ENCODE assay signal across 7 mouse cellular contexts in genomic region chr11:88551034-88551433, GRCm38 (mm10).
DNase-seq lines count a peak whose midpoint lies in the region; ATAC-seq and TF ChIP-seq lines count a peak whose summit lies in the region.

No protein-coding gene starts in this region.

- DNase-seq in adrenal gland, postnatal 25 days, result peak; percentile 55
- peak; percentile 37 for DNase-seq in gastrocnemius, postnatal 10 days
- peak; percentile 52 for DNase-seq in neural tube, embryonic 11.5 days (ENCODE audit: low spot score)
- peak; percentile 76 for DNase-seq in thymus, postnatal 14 days

- no peak for TF ChIP-seq POLR2A in ES-Bruce4 (IDR thresholded peaks at IDR 0.05; ENCODE audit: insufficient read depth, low read length)

- no peaks in the 10 kb centered on the region for H3K9me3 ChIP-seq in ES-Bruce4 (replicated peaks; ENCODE audit: control insufficient read depth, insufficient read depth, low read length, poor library complexity, severe bottlenecking)
- H3K9me3 ChIP-seq in intestine, embryonic 16.5 days (ENCODE audit: control insufficient read depth, low read length), result no peaks in the 10 kb centered on the region
- no peaks in the 10 kb centered on the region for H3K9me3 ChIP-seq in liver, embryonic 12.5 days (replicated peaks)
- H3K9me3 ChIP-seq in neural tube, embryonic 11.5 days (ENCODE audit: control insufficient read depth, low read length), result no peaks in the 10 kb centered on the region

- no peak for TF ChIP-seq CTCF in ES-Bruce4 (IDR thresholded peaks at IDR 0.05; ENCODE audit: low read depth, low read length)

- no peak for TF ChIP-seq EP300 in ES-Bruce4 (IDR thresholded peaks at IDR 0.05; ENCODE audit: insufficient read depth, low read depth, low read length)

- peaks cover 13% of the 10 kb centered on the region for H3K4me1 ChIP-seq in ES-Bruce4 (ENCODE audit: control insufficient read depth, insufficient read depth, low read length)
- H3K4me1 ChIP-seq in intestine, embryonic 16.5 days (ENCODE audit: control insufficient read depth, insufficient read depth, low read length), result peaks cover 76% of the 10 kb centered on the region
- peaks cover 61% of the 10 kb centered on the region for H3K4me1 ChIP-seq in liver, embryonic 12.5 days
- H3K4me1 ChIP-seq in neural tube, embryonic 11.5 days (ENCODE audit: control insufficient read depth, insufficient read depth, low read length), result peaks cover 82% of the 10 kb centered on the region

- 19% methylated on average over 3 of the region's 3 CpGs for WGBS in intestine, embryonic 16.5 days
- 17% methylated on average over 3 of the region's 3 CpGs for WGBS in liver, embryonic 12.5 days (ENCODE audit: insufficient replicate concordance)
- 4% methylated on average over 3 of the region's 3 CpGs for WGBS in neural tube, embryonic 11.5 days

- H3K4me2 ChIP-seq in intestine, embryonic 16.5 days (ENCODE audit: low read depth, low read length), result no peak overlapping the region
- H3K4me2 ChIP-seq in liver, embryonic 12.5 days, result no peak overlapping the region
- H3K4me2 ChIP-seq in neural tube, embryonic 11.5 days (ENCODE audit: low read depth), result no peak overlapping the region

- 0 out of 2 replicates have a peak overlapping the region, but pooled peaks have one; percentile 47 for H3K27ac ChIP-seq in ES-Bruce4 (ENCODE audit: insufficient read depth, low read length)
- peak overlapping the region; percentile 30; the same call in 1 of the 2 replicates for H3K27ac ChIP-seq in intestine, embryonic 16.5 days (ENCODE audit: low read length)
- 0 out of 2 replicates have a peak overlapping the region, but pooled peaks have one; percentile 5 for H3K27ac ChIP-seq in liver, embryonic 12.5 days
- H3K27ac ChIP-seq in neural tube, embryonic 11.5 days (ENCODE audit: low read depth, low read length), result peak overlapping the region; percentile 53; the same call in 1 of the 2 replicates

- no peaks in the 10 kb centered on the region for H3K36me3 ChIP-seq in ES-Bruce4 (ENCODE audit: control insufficient read depth, insufficient read depth, low read length, poor library complexity, severe bottlenecking)
- H3K36me3 ChIP-seq in intestine, embryonic 16.5 days (ENCODE audit: control insufficient read depth, insufficient read depth, low read length), result no peaks in the 10 kb centered on the region
- H3K36me3 ChIP-seq in liver, embryonic 12.5 days, result no peaks in the 10 kb centered on the region
- no peaks in the 10 kb centered on the region for H3K36me3 ChIP-seq in neural tube, embryonic 11.5 days (ENCODE audit: control insufficient read depth, insufficient read depth, low read length)

- no peak overlapping the region for H3K4me3 ChIP-seq in ES-Bruce4 (ENCODE audit: low read depth, low read length)
- H3K4me3 ChIP-seq in intestine, embryonic 16.5 days (ENCODE audit: low read length), result no peak overlapping the region
- no peak overlapping the region for H3K4me3 ChIP-seq in liver, embryonic 12.5 days
- H3K4me3 ChIP-seq in neural tube, embryonic 11.5 days (ENCODE audit: low read depth, low read length), result no peak overlapping the region

- ATAC-seq in intestine, embryonic 16.5 days, result peak; percentile 38; the same call in 1 of the 2 replicates
- no peak for ATAC-seq in liver, embryonic 12.5 days
- ATAC-seq in neural tube, embryonic 11.5 days (ENCODE audit: insufficient read depth, low FRiP score, low TSS enrichment), result no peak

- no peak overlapping the region for H3K9ac ChIP-seq in ES-Bruce4 (ENCODE audit: low read depth, poor library complexity, severe bottlenecking)
- peak overlapping the region; percentile 35; the same call in 1 of the 2 replicates for H3K9ac ChIP-seq in intestine, embryonic 16.5 days (ENCODE audit: low read depth, low read length)
- H3K9ac ChIP-seq in liver, embryonic 12.5 days, result no peak overlapping the region; the same call in 1 of the 2 replicates
- H3K9ac ChIP-seq in neural tube, embryonic 11.5 days (ENCODE audit: low read length), result peak overlapping the region; percentile 32; the same call in 1 of the 2 replicates

- no peaks in the 10 kb centered on the region for H3K27me3 ChIP-seq in ES-Bruce4 (ENCODE audit: control insufficient read depth, insufficient read depth, low read length, poor library complexity, severe bottlenecking)
- no peaks in the 10 kb centered on the region for H3K27me3 ChIP-seq in intestine, embryonic 16.5 days (replicated peaks; ENCODE audit: control insufficient read depth, insufficient read depth, low read length)
- no peaks in the 10 kb centered on the region for H3K27me3 ChIP-seq in liver, embryonic 12.5 days (replicated peaks)
- no peaks in the 10 kb centered on the region for H3K27me3 ChIP-seq in neural tube, embryonic 11.5 days (ENCODE audit: control insufficient read depth, insufficient read depth, low read length)

Comparison
In these comparisons a context has a peak if more than half of its experiments do, and no peak if none do; other contexts are left out.
1. H3K9ac ChIP-seq: peak in intestine, embryonic 16.5 days (single experiment) and neural tube, embryonic 11.5 days (single experiment); none in ES-Bruce4 (single experiment) and liver, embryonic 12.5 days (single experiment).
2. Peak in every context shown above with its lines, with median percentiles within 50 percentile points of each other: H3K27ac ChIP-seq and DNase-seq.